Mouse (Mus musculus): ENCODE data around the gene Tex2. TPM values are rescaled to one million over a fixed set of nuclear protein-coding genes. Genes with fewer than 3 reads are reported as not detected.
"Not testable (repeated sequence)": the region's sequence is repeated elsewhere in the genome, so short reads cannot be mapped to it uniquely, and the experiment has no call there.

Tex2 gene
- polyA plus RNA-seq, 1 experiment from 2014 or later = 9.2 TPM

DNA sequence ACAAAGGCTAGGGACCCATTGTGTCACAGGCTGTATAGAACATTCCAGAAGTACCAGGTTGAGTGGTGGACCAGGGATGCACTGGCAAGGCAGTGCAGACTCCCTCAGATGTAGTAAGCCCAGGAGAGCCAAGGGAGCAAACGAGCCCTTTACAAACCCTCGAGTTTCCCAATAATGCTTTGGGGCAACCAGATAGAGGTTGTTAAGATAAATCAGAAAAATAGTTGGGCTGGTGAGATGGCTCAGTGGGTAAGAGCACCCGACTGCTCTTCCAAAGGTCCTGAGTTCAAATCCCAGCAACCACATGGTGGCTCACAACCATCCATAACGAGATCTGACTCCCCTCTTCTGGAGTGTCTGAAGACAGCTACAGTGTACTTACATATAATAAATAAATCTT is 5.5 kb upstream of the Tex2 start:
- WGBS (ENCODE audit: insufficient replicate concordance) = 48% methylated on average over 4 of the region's 4 CpGs
- not testable (repeated sequence) for H3K36me3 ChIP-seq (replicated peaks); ATAC-seq (ENCODE audit: insufficient read depth); H3K9me3 ChIP-seq (replicated peaks); H3K27me3 ChIP-seq; H3K4me3 ChIP-seq (replicated peaks); H3K9ac ChIP-seq; H3K4me2 ChIP-seq; H3K27ac ChIP-seq (replicated peaks)
- peaks cover 11% of the 10 kb centered on the region for H3K4me1 ChIP-seq (replicated peaks)

DNA sequence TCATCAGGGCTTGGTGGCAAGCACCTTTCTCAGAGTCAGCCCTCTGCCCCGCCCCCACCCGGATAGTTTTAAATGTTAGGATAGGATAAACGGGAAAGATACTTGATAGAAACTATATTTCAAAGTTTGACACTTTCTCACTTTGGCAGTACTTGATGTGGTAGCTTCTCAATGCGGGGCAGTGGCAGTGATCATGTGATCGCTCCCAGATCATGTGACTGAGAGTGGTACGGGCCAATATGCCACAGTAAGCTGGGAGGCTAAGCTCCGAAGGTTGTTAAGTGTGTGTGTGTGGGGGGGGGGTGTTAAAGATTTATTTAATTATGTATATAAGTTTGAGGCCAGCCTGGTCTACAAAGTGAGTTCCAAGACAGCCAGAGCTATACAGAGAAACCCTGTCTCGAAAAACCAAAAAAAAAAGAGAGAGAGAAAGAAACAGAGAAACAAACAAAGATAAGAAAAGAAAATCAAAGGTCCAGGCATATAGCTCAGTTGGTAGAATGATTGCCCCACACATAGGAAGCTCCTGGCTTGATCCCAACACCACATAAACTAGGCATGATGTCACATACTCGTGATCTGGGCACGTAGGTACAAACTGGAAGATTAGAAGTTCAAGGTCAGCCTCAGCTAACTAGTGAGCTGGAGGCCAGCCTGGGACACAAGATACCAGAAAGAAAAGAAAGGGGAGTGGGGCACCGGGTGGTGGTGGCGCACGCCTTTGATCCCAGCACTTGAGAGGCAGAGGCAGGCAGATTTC is 4.8 kb upstream of the Tex2 start:
- 65% methylated on average over 13 of the region's 13 CpGs for WGBS (ENCODE audit: insufficient replicate concordance)
- Histone ChIP-seq H3K9me3 (replicated peaks) (no peaks in the 10 kb centered on the region), H3K27ac (replicated peaks) (no peak overlapping the region), H3K4me3 (replicated peaks) (no peak overlapping the region), H3K27me3 (0 out of 2 replicates have a peak, but pooled peaks cover 5% of the 10 kb centered on the region), H3K4me2 (no peak overlapping the region), H3K9ac (no peak overlapping the region), H3K36me3 (replicated peaks) (no peaks in the 10 kb centered on the region), H3K4me1 (replicated peaks) (peaks cover 19% of the 10 kb centered on the region)
- no peak for ATAC-seq (ENCODE audit: insufficient read depth)

DNA sequence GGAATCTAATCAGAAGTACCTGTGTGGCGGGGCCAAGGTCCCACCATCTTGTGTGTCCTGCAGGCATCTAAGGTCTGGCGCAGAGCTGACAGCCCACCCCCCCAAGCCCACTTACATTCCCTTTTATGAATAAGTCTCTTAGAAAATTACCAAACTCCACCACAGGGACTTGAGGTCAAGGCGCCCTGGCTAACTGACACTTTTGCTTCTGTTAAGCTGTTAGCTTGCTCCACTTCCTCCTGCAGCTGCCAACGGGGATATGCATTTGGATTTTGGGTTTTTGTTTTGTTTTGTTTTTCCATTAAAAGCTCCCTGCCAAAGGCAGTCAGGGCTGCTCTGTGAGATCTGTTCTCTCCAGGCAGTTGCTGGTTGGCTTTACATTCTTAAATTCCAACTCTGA is 2.3 kb upstream of the Tex2 start:
- Histone ChIP-seq H3K36me3 (replicated peaks) (no peaks in the 10 kb centered on the region), H3K4me3 (replicated peaks) (no peak overlapping the region), H3K9me3 (replicated peaks) (no peaks in the 10 kb centered on the region), H3K4me1 (replicated peaks) (peaks cover 31% of the 10 kb centered on the region), H3K27ac (replicated peaks) (no peak overlapping the region), H3K27me3 (0 out of 2 replicates have a peak, but pooled peaks cover 5% of the 10 kb centered on the region), H3K9ac (no peak overlapping the region), H3K4me2 (no peak overlapping the region)
- no peak for ATAC-seq (ENCODE audit: insufficient read depth)
- WGBS (ENCODE audit: insufficient replicate concordance) = 58% methylated on average over 4 of the region's 4 CpGs

DNA sequence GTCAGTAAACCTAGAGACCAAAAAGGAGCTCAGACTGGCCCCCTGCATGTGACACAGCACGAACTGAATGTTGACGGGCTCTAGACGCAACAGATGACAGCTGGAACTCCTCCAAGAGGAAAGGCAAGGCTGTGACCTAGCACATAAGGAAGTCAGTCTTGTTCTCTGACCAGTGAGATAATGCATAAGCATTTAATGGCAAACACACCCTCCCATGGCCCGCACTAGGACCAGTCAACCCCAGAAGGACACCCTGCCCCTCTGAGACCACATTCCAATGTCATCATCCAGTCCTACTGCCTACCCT is 1.1 kb upstream of the Tex2 start:
- Histone ChIP-seq H3K4me1 (replicated peaks) (peaks cover 40% of the 10 kb centered on the region), H3K9ac (no peak overlapping the region), H3K4me3 (replicated peaks) (no peak overlapping the region), H3K9me3 (replicated peaks) (no peaks in the 10 kb centered on the region), H3K4me2 (no peak overlapping the region), H3K36me3 (replicated peaks) (no peaks in the 10 kb centered on the region), H3K27ac (replicated peaks) (peak overlapping the region; percentile 38; the same call in 1 of the 2 replicates), H3K27me3 (no peaks in the 10 kb centered on the region)
- no peak for ATAC-seq (ENCODE audit: insufficient read depth)
- 34% methylated on average over 4 of the region's 4 CpGs for WGBS (ENCODE audit: insufficient replicate concordance)

DNA sequence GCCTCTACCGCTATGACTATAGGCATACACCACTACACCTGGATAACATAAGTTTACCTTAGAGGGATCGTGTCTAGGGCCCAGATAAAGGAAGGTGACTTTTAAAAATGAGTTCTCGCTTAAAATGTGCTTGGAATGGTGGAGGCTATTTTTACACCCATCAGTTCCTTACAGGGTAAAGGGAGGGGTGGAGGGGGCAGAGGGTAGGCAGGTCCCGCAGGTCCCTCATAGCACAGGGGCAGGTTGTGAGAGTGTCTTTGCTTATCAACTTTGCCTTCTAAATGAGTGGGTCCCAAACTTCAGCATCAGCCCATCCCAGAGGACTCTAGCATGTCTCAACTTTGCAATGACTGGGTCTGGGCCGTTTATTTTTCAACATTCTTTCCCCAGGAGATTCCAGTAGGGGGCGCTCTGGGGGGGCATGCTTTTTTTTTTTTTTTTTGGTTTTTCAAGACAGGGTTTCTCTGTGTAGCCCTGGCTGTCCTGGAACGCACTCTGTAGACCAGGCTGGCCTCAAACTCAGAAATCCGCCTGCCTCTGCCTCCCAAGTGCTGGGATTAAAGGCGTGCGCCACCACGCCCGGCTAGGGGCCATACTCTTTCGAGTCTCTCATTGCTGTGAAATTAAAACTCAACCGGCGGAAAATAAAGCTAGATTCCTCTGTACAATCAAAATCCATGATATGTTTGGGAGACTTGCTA is 565 bp upstream of the Tex2 start:
- Histone ChIP-seq H3K4me3 (replicated peaks) (peak overlapping the region; percentile 95), H3K9ac (peak overlapping the region; percentile 98), H3K4me2 (peak overlapping the region; percentile 91), H3K27ac (replicated peaks) (peak overlapping the region; percentile 98), H3K9me3 (replicated peaks) (no peaks in the 10 kb centered on the region), H3K36me3 (replicated peaks) (no peaks in the 10 kb centered on the region), H3K27me3 (no peaks in the 10 kb centered on the region), H3K4me1 (replicated peaks) (peaks cover 41% of the 10 kb centered on the region)
- ATAC-seq (ENCODE audit: insufficient read depth) = no peak
- 46% methylated on average over 15 of the region's 15 CpGs for WGBS (ENCODE audit: insufficient replicate concordance)

DNA sequence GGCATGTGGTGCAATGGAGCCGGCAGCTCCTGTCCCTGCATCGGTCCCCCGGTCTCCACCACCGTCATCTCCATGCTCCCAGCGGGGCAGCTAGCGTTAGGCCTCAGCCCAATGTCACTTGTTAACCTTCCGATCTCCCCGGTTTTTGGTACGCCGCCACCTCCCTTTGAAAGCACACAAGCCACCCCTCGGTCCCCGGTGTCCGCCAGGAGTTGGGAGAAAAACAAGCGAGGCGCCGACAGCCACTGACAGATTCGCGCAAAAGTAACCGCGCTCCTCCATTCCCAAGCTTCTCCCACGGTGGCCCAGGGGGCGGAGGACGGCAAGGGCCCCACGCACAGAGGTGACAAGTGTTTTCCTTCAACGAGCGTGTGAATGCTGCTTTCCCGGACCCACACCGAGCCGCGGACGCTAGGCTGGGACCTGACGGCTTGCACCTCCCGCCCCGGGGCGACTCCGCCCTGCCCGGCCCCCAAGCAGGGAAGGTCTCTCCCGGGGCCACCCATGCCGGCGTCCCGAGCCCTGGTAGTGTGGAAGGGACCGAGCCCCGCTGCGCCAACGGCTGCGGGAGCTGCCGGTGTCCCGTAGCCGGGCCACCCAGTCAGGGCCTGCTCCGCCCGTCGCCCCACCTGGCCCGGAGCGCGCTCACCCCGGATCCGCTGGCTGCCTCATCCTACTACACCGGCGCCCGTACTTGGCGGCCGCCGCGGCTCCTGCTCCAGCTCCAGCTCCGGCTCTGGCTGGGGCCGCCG is 838 bp downstream of the Tex2 start:
- peaks cover 46% of the 10 kb centered on the region for H3K4me1 ChIP-seq (replicated peaks)
- no peaks in the 10 kb centered on the region for H3K9me3 ChIP-seq (replicated peaks)
- under 1% methylated on average over 66 of the region's 67 CpGs for WGBS (ENCODE audit: insufficient replicate concordance)
- peak overlapping the region; percentile 95 for H3K4me3 ChIP-seq (replicated peaks)
- peak overlapping the region; percentile 91 for H3K4me2 ChIP-seq
- ATAC-seq (ENCODE audit: insufficient read depth) = peak; percentile 84
- H3K36me3 ChIP-seq (replicated peaks) = no peaks in the 10 kb centered on the region
- peak overlapping the region; percentile 98 for H3K9ac ChIP-seq
- H3K27me3 ChIP-seq = no peaks in the 10 kb centered on the region
- H3K27ac ChIP-seq (replicated peaks) = peak overlapping the region; percentile 98

DNA sequence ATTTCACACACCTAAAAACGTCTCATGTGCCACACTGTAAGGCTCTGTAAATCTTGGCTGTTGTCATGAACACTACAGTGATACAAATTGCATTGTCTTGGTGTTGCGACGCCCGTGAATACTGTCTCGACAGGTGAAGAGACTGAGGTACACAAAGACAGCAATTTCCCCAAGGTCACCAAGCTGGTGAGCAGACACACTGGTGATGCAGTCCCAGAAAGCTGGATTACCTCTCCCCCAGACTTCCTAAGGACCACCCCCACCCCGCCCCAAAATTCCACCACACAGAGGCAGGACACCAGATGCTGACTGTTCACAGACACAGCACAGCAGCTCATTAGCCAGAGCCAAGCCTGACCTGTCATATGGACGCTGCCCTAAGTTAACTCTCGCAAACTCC is 3.5 kb downstream of the Tex2 start:
- ATAC-seq (ENCODE audit: insufficient read depth) = no peak
- 76% methylated on average over 8 of the region's 8 CpGs for WGBS (ENCODE audit: insufficient replicate concordance)
- H3K4me1 ChIP-seq (replicated peaks) = peaks cover 50% of the 10 kb centered on the region

DNA sequence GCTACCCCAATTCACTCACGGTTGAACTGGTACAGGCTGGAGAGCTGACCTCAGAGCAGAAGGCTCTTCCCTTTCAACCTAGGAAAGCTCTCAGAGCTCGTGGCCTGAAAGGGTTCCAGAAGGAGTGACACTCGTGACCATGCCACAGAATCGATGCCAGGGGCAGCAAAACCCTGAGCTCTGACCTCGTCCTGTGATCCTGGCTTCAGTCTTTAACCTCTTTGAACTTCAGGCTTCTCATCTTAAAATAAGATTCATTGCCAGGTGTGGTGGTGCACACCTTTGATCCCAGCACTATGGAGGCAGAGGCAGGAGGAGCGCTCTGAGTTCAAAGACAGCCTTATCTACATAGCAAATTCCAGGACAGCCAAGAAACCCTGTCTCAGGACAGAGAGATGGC is 5.9 kb downstream of the Tex2 start:
- Histone ChIP-seq H3K9ac (no peak overlapping the region), H3K36me3 (replicated peaks) (peaks cover 4% of the 10 kb centered on the region; the same call in 1 of the 2 replicates), H3K4me1 (replicated peaks) (peaks cover 49% of the 10 kb centered on the region), H3K27me3 (no peaks in the 10 kb centered on the region), H3K4me2 (no peak overlapping the region), H3K9me3 (replicated peaks) (no peaks in the 10 kb centered on the region), H3K27ac (replicated peaks) (no peak overlapping the region), H3K4me3 (replicated peaks) (no peak overlapping the region)
- ATAC-seq (ENCODE audit: insufficient read depth) = no peak
- 55% methylated on average over 6 of the region's 6 CpGs for WGBS (ENCODE audit: insufficient replicate concordance)

More for the DNA sequence above, 3.5 kb downstream of the Tex2 start:
- Histone ChIP-seq H3K4me2 (no peak overlapping the region), H3K4me3 (replicated peaks) (no peak overlapping the region), H3K9ac (no peak overlapping the region), H3K27me3 (no peaks in the 10 kb centered on the region), H3K36me3 (replicated peaks) (peaks cover 1% of the 10 kb centered on the region; the same call in 1 of the 2 replicates), H3K9me3 (replicated peaks) (no peaks in the 10 kb centered on the region), H3K27ac (replicated peaks) (no peak overlapping the region)

DNA sequence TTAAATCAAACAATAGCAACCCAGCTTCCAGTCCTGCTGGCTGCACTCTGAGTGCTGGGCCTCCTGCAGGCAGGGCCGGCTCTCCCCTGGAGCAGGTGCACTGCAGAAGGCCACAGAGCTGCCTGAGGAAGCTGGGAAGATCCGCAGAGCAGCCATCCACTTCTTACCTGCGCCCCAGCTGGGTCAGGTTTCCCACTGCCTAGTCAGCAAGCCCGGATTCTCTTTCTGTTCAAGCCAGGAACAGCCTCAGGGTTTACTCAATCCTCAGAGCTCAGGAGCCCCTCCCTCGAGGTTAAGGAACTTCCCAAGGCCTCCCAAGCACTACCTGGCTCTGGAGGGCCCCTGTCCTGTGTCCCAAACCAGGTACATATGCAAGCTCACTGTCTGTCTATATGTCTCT is 7.2 kb downstream of the Tex2 start:
- Histone ChIP-seq H3K9me3 (replicated peaks) (no peaks in the 10 kb centered on the region), H3K27me3 (no peaks in the 10 kb centered on the region), H3K4me1 (replicated peaks) (peaks cover 52% of the 10 kb centered on the region), H3K27ac (replicated peaks) (no peak overlapping the region), H3K4me3 (replicated peaks) (no peak overlapping the region), H3K36me3 (replicated peaks) (peaks cover 4% of the 10 kb centered on the region), H3K9ac (no peak overlapping the region), H3K4me2 (no peak overlapping the region)
- no peak for ATAC-seq (ENCODE audit: insufficient read depth)
- WGBS (ENCODE audit: insufficient replicate concordance) = 65% methylated on average over 5 of the region's 5 CpGs

DNA sequence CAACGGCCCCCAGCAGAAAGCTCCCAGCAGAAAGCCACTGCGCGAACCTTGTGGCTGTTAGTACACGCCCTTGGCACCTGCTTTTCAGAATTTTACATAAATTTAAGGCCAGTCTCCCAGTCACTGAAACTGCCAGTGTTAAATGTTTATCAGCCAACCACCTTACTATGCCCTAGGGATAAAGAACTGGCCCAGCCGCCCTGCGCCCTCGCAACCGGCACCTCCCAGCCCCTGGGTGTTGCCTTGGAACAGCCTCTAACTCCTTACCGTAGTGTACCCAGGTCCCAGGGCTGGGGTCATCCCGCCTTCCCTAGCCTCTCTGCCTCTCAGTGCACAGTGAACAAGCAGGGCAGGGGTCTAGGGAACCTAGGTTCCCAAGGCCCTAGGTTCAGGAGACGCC is 10.0 kb downstream of the Tex2 start:
- Histone ChIP-seq H3K4me3 (replicated peaks) (no peak overlapping the region), H3K36me3 (replicated peaks) (peaks cover 4% of the 10 kb centered on the region), H3K9ac (no peak overlapping the region), H3K4me2 (peak overlapping the region; percentile 13; the same call in 1 of the 2 replicates), H3K9me3 (replicated peaks) (no peaks in the 10 kb centered on the region), H3K27me3 (no peaks in the 10 kb centered on the region), H3K27ac (replicated peaks) (no peak overlapping the region), H3K4me1 (replicated peaks) (peaks cover 61% of the 10 kb centered on the region)
- WGBS (ENCODE audit: insufficient replicate concordance) = 41% methylated on average over 11 of the region's 11 CpGs
- peak; percentile 38; the same call in 1 of the 2 replicates for ATAC-seq (ENCODE audit: insufficient read depth)

DNA sequence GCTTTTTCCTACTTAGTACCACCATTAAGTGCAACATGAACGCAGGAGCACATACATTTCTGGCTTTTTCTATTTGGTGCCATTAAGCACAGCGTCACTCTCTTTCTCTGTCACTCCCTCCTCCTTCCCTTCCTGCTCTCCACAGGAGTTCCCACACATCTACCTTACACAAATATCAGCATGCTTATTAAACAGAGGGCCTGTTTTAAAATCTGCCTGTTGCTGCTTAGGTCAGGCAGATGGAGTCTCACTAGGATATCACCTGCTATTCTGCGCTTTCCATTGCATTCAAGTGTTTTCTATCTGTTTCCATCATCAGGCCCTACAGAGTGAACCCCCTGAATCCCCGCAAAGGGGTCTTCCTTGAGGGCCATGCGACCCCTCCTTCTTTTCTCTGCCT is 13.1 kb downstream of the Tex2 start:
- Histone ChIP-seq H3K4me1 (replicated peaks) (peaks cover 67% of the 10 kb centered on the region), H3K9me3 (replicated peaks) (no peaks in the 10 kb centered on the region), H3K36me3 (replicated peaks) (peaks cover 4% of the 10 kb centered on the region), H3K27me3 (no peaks in the 10 kb centered on the region), H3K27ac (replicated peaks) (no peak overlapping the region), H3K4me2 (no peak overlapping the region), H3K4me3 (replicated peaks) (no peak overlapping the region), H3K9ac (no peak overlapping the region)
- WGBS (ENCODE audit: insufficient replicate concordance) = 75% methylated on average over 5 of the region's 5 CpGs
- ATAC-seq (ENCODE audit: insufficient read depth) = no peak

Measured in liver, embryonic 15.5 days (tissue).